Mouse (Mus musculus) MEL (cell line): Measurements from ENCODE around the gene Rbsn.

Source experiments
- CTCF ChIP-seq, 3 experiments: IDR thresholded peaks in 2 of 3; conservative IDR thresholded peaks in 1 of 3; 2 replicates each; pipeline ENCODE4 v1.5.1; 2011 to 2012; ENCODE audit warnings: low read length in 3 of 3, low read depth in 2 of 3, mild to moderate bottlenecking in 2 of 3, improper control_type of control experiment in 1 of 3, inconsistent platforms in 1 of 3, mixed read lengths in 1 of 3, moderate library complexity in 1 of 3; ENCODE audit not compliant: control insufficient read depth in 1 of 3, insufficient read depth in 1 of 3, poor library complexity in 1 of 3, severe bottlenecking in 1 of 3
- EP300 ChIP-seq, 2 experiments: IDR thresholded peaks; 2 replicates each; pipeline ENCODE4 v1.6.1; 2011; ENCODE audit warnings: improper control_type of control experiment in 2 of 2, low read length in 2 of 2, low read depth in 1 of 2, mild to moderate bottlenecking in 1 of 2
- GABPA ChIP-seq: IDR thresholded peaks from 2 replicates; pipeline ENCODE4 v1.6.1; 2012; ENCODE audit warnings: low read depth, mild to moderate bottlenecking, inconsistent platforms, low read length, improper control_type of control experiment, moderate library complexity
- GATA1 ChIP-seq: IDR thresholded peaks from 2 replicates; pipeline ENCODE4 v1.6.1; 2011; ENCODE audit warnings: low read depth, low read length, improper control_type of control experiment
- MAFK ChIP-seq: IDR thresholded peaks from 2 replicates; pipeline ENCODE4 v1.6.1; 2011; ENCODE audit warnings: low read depth, mild to moderate bottlenecking, low read length, improper control_type of control experiment, borderline replicate concordance
- MAX ChIP-seq: IDR thresholded peaks from 2 replicates; pipeline ENCODE4 v1.6.1; 2011; ENCODE audit warnings: low read length, improper control_type of control experiment
- POLR2A ChIP-seq, 2 experiments: IDR thresholded peaks; 2 replicates each; pipeline ENCODE4 v1.6.1; 2011 to 2012; ENCODE audit warnings: low read length in 2 of 2, mild to moderate bottlenecking in 2 of 2, control low read depth in 1 of 2, improper control_type of control experiment in 1 of 2, low read depth in 1 of 2, moderate library complexity in 1 of 2; ENCODE audit not compliant: control insufficient read depth in 1 of 2, insufficient read depth in 1 of 2, poor library complexity in 1 of 2
- POLR2AphosphoS2 ChIP-seq: IDR thresholded peaks from 2 replicates; pipeline ENCODE4 v1.6.1; 2011; ENCODE audit warnings: low read length, improper control_type of control experiment
- USF1 ChIP-seq: IDR thresholded peaks from 2 replicates; pipeline ENCODE4 v1.6.1; 2014; ENCODE audit warnings: low read depth, mild to moderate bottlenecking, inconsistent platforms, low read length, improper control_type of control experiment, moderate library complexity
- ZNF384 ChIP-seq: IDR thresholded peaks from 2 replicates; pipeline ENCODE4 v1.6.1; 2012; ENCODE audit warnings: low read depth, mild to moderate bottlenecking, inconsistent platforms, low read length, improper control_type of control experiment

- TF ChIP-seq GATA1, result no peak
- no peak for TF ChIP-seq GABPA
- TF ChIP-seq USF1, result no peak
- TF ChIP-seq CTCF (IDR thresholded peaks at IDR 0.05 in 2 of 3, conservative IDR thresholded peaks at IDR 0.05 in 1 of 3; ENCODE audit: control insufficient read depth in 1 of 3, insufficient read depth in 1 of 3, low read depth in 2 of 3, low read length in 3 of 3, poor library complexity in 1 of 3, severe bottlenecking in 1 of 3), result no peak
- no peak for TF ChIP-seq MAFK
- no peak for TF ChIP-seq POLR2A (IDR thresholded peaks at IDR 0.05; ENCODE audit: control insufficient read depth in 1 of 2, insufficient read depth in 1 of 2, low read depth in 1 of 2, low read length in 2 of 2, poor library complexity in 1 of 2)
- no peak for TF ChIP-seq ZNF384
- no peak for TF ChIP-seq POLR2AphosphoS2
- no peak for TF ChIP-seq MAX
- TF ChIP-seq EP300 (IDR thresholded peaks at IDR 0.05; ENCODE audit: low read depth in 1 of 2, low read length in 2 of 2), result no peak
Observed at GRCm38 (mm10) chr6:92145881-92146280, 68.8 kb downstream of the Rbsn start.
